Mouse (Mus musculus): ENCODE measurements around the gene Wdr20rt. TPM values are rescaled to one million over a fixed set of nuclear protein-coding genes. Genes with fewer than 3 reads are reported as not detected.

The Wdr20rt gene
- total RNA-seq, 2 experiments from 2014 or later: not detected

Other genes starting within 250 kb of the Wdr20rt start
- gene Prpf39, start 189.2 kb upstream of the Wdr20rt start, total RNA-seq (2015): 29.9 and 38.7 TPM in 2 replicates
- gene Prpf39, start 189.2 kb upstream of the Wdr20rt start, total RNA-seq (2017): 39.2 and 41.0 TPM in 2 replicates
- gene Fkbp3, start 151.5 kb upstream of the Wdr20rt start, total RNA-seq (2015): 111 and 122 TPM in 2 replicates
- 101 and 117 TPM in 2 replicates for gene Fkbp3, start 151.5 kb upstream of the Wdr20rt start, total RNA-seq (2017)
- gene Fancm, start 149.9 kb upstream of the Wdr20rt start, total RNA-seq (2015): 13.0 and 18.7 TPM in 2 replicates
- 20.7 and 24.6 TPM in 2 replicates for gene Fancm, start 149.9 kb upstream of the Wdr20rt start, total RNA-seq (2017)
- gene Mis18bp1, start 52.9 kb upstream of the Wdr20rt start, total RNA-seq (2015): 69.1 and 72.2 TPM in 2 replicates
- 63.1 and 69.6 TPM in 2 replicates for gene Mis18bp1, start 52.9 kb upstream of the Wdr20rt start, total RNA-seq (2017)

All from megakaryocyte, adult 5-6 weeks (primary cell).